In the genomic region with DNA sequence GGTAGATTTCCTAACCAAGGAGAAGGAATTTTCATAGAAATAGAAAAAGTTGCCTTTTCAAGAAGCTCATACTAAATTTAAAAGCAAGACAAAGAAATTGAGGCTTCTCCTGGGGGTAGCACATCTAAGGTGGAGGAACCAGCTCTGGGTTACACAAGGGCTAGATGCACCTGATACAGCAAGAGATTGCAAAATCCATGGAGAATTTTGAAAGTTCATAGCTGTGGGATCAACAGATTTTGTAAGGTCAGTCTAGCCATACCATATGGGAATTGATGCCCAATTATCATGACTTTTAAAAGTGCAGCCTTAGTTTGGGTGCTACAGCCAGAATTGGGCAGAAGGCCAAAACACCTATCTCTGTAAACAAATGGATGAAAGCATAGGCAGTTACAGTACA, we compare ENCODE assay signal across 25 mouse cellular contexts. TPM values are rescaled to one million over a fixed set of nuclear protein-coding genes. Genes with fewer than 3 reads are reported as not detected.
DNase-seq lines count a peak whose midpoint lies in the region; ATAC-seq and TF ChIP-seq lines count a peak whose summit lies in the region.
"Had no signal": no experiment of that assay in that cellular context is flagged by ENCODE, and none has a peak within 500 bp of the region (broad histone marks: within the 10 kb centered on the region; RNA-seq: fewer than 3 reads in every experiment).

No protein-coding gene starts in this region.

- no peaks in the 10 kb centered on the region for H3K9me3 ChIP-seq in hindbrain, postnatal 0 days (ENCODE audit: low read length)
- H3K9me3 ChIP-seq in midbrain, embryonic 14.5 days (ENCODE audit: control insufficient read depth, low read length): no peaks in the 10 kb centered on the region
- H3K9me3 ChIP-seq: G1E had no signal

- TF ChIP-seq CTCF in hindbrain, postnatal 0 days (IDR thresholded peaks at IDR 0.05; ENCODE audit: low read depth): no peak

- no peak overlapping the region for H3K4me2 ChIP-seq in hindbrain, postnatal 0 days (ENCODE audit: low read depth, low read length)
- H3K4me2 ChIP-seq in midbrain, embryonic 14.5 days (ENCODE audit: low read length): no peak overlapping the region

- DNase-seq in fat pad, adult 2 months (ENCODE audit: extremely low read depth, low read depth, low spot score): peak; percentile 56
- DNase-seq in gonadal fat pad, adult 2 months (ENCODE audit: low read depth): peak; percentile 64
- no peak for DNase-seq in hindbrain, postnatal 0 days (ENCODE audit: low spot score)
- DNase-seq in midbrain, embryonic 14.5 days: no peak
- DNase-seq: adrenal gland, adult 2 months; adrenal gland, adult 8-10 months; adrenal gland, postnatal 10 days; adrenal gland, postnatal 14 days; adrenal gland, postnatal 25 days; adrenal gland, postnatal 36 days; B cell, adult 2 months; cerebellum, adult 11 months; cerebellum, adult 11-12 months; cerebellum, adult 18-20 months had no signal

- H3K4me3 ChIP-seq in hindbrain, postnatal 0 days (ENCODE audit: low read length): no peak overlapping the region
- no peak overlapping the region for H3K4me3 ChIP-seq in midbrain, embryonic 14.5 days (replicated peaks; ENCODE audit: low read depth, low read length)

- H3K36me3 ChIP-seq in hindbrain, postnatal 0 days (ENCODE audit: insufficient read depth, low read length): no peaks in the 10 kb centered on the region
- H3K36me3 ChIP-seq in midbrain, embryonic 14.5 days (ENCODE audit: control insufficient read depth, insufficient read depth, low read length): no peaks in the 10 kb centered on the region
- H3K36me3 ChIP-seq: G1E had no signal

- H3K27ac ChIP-seq in hindbrain, postnatal 0 days: no peak overlapping the region
- H3K27ac ChIP-seq in midbrain, embryonic 14.5 days (replicated peaks; ENCODE audit: low read depth, low read length): no peak overlapping the region

- H3K27me3 ChIP-seq in hindbrain, postnatal 0 days (ENCODE audit: insufficient read depth, low read length): no peaks in the 10 kb centered on the region
- H3K27me3 ChIP-seq in midbrain, embryonic 14.5 days (ENCODE audit: control insufficient read depth, insufficient read depth, low read length): no peaks in the 10 kb centered on the region

- no peak for ATAC-seq in hindbrain, postnatal 0 days
- ATAC-seq in midbrain, embryonic 14.5 days (ENCODE audit: low FRiP score, low TSS enrichment): no peak
- ATAC-seq: activated CD4-positive, CD25-positive, alpha-beta regulatory T cell, adult 4 months; CD4-positive, CD25-positive, alpha-beta regulatory T cell, adult 4 months; Patski had no signal

- H3K4me1 ChIP-seq in hindbrain, postnatal 0 days (ENCODE audit: insufficient read depth, low read length): no peaks in the 10 kb centered on the region
- H3K4me1 ChIP-seq in midbrain, embryonic 14.5 days (ENCODE audit: control insufficient read depth, insufficient read depth, low read length): no peaks in the 10 kb centered on the region

- H3K9ac ChIP-seq in hindbrain, postnatal 0 days (replicated peaks; ENCODE audit: low read length): no peak overlapping the region
- no peak overlapping the region for H3K9ac ChIP-seq in midbrain, embryonic 14.5 days (replicated peaks; ENCODE audit: low read length)

RNA-seq across cellular contexts. Expression of a gene that starts 27.1 kb away (rescaled TPM):
- polyA plus RNA-seq in gonadal fat pad, adult 2 months (2012; rRNA removed): not detected in 2 replicates
- total RNA-seq in hindbrain, postnatal 0 days (2014; rRNA removed): not detected in 2 replicates
- polyA plus RNA-seq in hindbrain, postnatal 0 days (2015; fragmentation: Nextera tagmentation; extraction: Ambion mirVana): not detected in 2 replicates
- polyA plus RNA-seq in midbrain, embryonic 14.5 days (2014; fragmentation: Nextera tagmentation; extraction: Ambion mirVana): not detected in 2 replicates
- total RNA-seq: adrenal gland, adult 18-20 months; adrenal gland, adult 2 months; adrenal gland, adult 8-10 months; adrenal gland, postnatal 10 days; adrenal gland, postnatal 14 days; adrenal gland, postnatal 25 days; adrenal gland, postnatal 36 days; adrenal gland, postnatal 4 days; CH12.LX; ES-E14; G1E; MEL had no signal
- polyA plus RNA-seq: activated CD4-positive, CD25-positive, alpha-beta regulatory T cell, adult 4 months; adrenal gland, adult 2 months; brain, embryonic 14.5 days; C2C12; G1E; Patski had no signal

Comparison
In these comparisons a context has a peak if more than half of its experiments do, and no peak if none do; other contexts are left out.
1. DNase-seq: peak in fat pad, adult 2 months (single experiment) and gonadal fat pad, adult 2 months (single experiment); none in hindbrain, postnatal 0 days (single experiment) and midbrain, embryonic 14.5 days (single experiment).